Mouse (Mus musculus) T-helper 1 cell (primary cell): Measurements from ENCODE around the gene Def6.
"Not testable (repeated sequence)": the region's sequence is repeated elsewhere in the genome, so short reads cannot be mapped to it uniquely, and the experiment has no call there.

Experiments
- in situ Hi-C: fragments of 300-600 bp; cut with MboI, MseI; formaldehyde crosslinking; loops from one replicate; pipeline ENCODE4 v1.15.1; 2025; ENCODE audit warnings: high pct_unique_total_duplicates

Def6 gene

GRCm38 (mm10) chr17:28208314-28208612 is 685 bp downstream of the Def6 start:
- in situ Hi-C loops = no loop called here

GRCm38 (mm10) chr17:28209457-28210110 is 2.0 kb downstream of the Def6 start:
- in situ Hi-C loops = no loop called here

DNA sequence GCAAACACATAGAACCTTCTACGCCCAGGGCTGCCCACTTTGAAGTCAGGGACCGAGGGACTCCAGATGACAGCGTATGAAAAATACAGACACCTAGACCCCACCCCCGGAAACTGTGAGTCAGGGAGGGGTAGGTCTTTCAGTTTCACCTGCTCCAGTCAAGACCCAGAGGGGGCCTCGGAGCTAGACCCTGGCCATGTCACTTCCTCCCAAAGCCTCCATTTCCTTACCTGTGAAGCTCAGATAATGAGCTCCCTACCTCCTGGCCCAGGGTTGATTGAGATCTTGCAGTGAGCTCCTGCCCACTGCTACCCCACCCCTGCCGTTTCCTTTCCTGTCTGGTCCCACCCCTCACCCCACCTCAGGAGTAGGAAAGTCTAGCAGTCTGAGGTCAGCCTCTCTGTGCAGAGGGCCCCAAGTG is 4.4 kb downstream of the Def6 start:
- in situ Hi-C loops = no loop called here

DNA sequence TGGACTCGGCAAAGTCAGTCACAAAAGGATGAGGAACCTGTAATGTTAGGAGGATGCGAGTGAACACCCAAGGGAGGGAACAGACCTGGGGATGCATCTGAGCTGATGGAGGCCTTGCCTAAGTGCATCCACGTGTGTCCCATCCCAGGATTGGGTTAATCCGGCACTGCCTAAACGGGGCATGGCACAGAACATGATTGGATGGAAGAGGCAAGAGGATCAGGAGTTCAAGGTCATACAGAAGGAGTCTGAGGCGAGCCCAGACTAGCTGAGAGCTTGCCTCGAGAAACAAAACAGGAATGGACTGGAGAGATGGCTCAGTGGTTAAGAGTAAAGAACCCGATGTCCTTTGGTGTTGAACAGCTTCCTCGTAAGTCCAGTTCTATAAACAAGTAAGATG is 4.8 kb downstream of the Def6 start:
- in situ Hi-C loops = no loop called here

DNA sequence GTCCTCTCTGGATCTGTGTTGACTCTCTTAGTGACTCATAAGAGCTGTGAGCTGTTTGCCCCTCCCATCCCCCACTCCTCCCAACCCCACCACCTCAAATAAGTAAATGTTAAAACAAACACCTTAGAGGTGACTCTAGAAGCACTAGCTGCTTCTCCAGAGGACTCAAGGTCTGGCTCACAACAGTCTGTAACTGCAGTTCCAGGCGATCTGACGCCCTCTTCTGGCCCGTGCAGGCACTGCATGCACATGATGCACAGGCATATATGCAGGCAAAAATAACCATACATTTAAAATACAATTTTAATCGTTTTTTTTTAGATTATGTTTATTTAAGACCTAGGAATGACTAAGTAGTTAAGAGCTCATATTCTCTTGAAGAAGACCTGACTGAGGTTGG is 5.7 kb downstream of the Def6 start:
- in situ Hi-C loops = no loop called here

DNA sequence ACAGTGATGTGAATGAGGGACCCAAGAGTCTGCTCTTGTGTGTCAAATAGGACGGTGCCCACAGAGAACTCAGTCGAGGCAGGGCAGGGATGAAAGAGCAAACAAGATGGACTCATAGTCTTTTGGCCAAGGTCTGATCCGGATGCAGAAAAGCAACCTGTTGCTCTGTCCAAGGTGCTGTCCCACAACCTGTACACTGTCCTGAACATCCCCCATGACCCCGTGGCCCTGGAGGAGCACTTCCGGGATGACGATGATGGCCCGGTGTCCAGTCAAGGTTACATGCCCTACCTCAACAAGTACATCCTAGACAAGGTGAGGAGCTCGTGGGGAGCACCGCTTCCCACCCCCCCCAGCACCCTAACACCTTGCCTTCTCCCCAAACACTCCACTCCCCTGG is 9.2 kb downstream of the Def6 start:
- in situ Hi-C loops = no loop called here

GRCm38 (mm10) chr17:28217721-28218649 is 10.4 kb downstream of the Def6 start:
- in situ Hi-C loops = no loop called here

DNA sequence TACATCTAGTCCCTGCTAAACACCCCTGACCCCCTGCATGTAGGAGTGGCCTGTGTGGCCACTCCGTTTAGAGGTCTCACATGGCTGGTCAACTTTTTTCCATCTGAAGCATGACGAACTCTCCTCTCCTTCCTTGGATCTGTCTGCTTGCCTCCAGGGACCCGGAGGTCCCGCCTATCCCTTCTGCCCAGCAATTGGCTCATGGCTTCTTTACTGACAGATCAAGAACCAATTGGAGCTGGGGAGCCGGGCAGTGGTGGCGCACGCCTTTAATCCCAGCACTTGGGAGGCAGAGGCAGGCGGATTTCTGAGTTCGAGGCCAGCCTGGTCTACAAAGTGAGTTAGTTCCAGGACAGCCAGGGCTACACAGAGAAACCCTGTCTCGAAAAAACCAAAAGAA is 14.9 kb downstream of the Def6 start:
- in situ Hi-C loops = not testable (repeated sequence)

DNA sequence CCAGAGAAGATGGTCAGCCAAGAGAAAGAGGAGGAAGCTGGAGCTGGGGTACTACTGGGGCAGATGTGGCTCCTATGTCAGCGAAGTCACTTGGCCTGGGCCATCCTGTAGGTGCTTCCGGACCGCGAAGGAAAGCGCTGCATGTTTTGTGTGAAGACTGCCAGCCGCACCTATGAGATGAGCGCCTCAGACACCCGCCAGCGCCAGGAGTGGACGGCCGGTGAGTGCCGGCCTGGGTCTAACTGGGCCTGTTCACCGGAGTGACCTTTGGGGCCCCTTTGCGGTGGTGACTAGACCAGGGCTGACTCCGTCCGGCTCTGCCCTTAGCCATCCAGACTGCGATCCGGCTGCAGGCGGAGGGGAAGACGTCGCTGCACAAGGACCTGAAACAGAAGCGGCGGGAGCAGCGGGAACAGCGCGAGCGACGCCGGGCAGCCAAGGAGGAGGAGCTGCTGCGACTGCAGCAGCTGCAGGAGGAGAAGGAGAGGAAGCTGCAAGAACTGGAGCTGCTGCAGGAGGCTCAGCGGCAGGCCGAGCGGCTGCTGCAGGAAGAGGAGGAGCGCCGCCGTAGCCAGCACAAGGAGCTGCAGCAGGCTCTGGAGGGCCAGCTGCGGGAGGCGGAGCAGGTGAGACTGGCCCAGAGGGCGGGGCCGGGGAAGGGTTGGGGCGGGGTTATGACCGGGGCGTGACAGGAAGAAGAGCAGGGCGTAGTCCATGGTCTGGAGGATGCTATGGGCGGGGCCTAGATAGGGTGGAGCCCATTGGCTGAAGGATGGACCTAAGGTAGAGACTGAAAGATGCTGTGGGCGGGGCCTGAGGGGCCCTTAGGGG is 16.2 kb downstream of the Def6 start:
- in situ Hi-C loops = no loop called here

- in situ Hi-C loops = loop anchor here (5.0 kb wide), 1 partner anchor 93 kb away; no protein-coding TSS in a partner anchor
Observed at GRCm38 (mm10) chr17:28224615-28225014, 17.0 kb downstream of the Def6 start.

DNA sequence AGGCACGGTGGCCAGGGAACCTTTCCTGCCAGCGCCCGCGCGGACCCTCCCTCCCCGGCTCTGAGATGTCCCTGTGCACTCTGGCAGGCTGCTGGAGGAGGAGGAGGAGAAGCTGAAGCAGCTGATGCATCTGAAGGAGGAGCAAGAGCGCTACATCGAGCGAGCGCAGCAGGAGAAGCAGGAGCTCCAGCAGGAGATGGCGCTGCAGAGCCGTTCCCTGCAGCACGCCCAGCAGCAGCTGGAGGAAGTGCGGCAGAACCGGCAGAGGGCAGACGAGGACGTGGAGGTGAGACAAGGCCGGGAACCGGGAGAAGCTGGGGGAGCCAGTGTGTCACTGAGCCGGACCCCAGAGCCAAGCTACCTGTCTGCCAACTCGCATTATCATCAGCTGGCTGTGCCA is 18.4 kb downstream of the Def6 start:
- in situ Hi-C loops = loop anchor here (5.0 kb wide), 1 partner anchor 91 kb away; no protein-coding TSS in a partner anchor

- in situ Hi-C loops = no loop called here
Observed at GRCm38 (mm10) chr17:28230486-28230885, 22.9 kb downstream of the Def6 start.

DNA sequence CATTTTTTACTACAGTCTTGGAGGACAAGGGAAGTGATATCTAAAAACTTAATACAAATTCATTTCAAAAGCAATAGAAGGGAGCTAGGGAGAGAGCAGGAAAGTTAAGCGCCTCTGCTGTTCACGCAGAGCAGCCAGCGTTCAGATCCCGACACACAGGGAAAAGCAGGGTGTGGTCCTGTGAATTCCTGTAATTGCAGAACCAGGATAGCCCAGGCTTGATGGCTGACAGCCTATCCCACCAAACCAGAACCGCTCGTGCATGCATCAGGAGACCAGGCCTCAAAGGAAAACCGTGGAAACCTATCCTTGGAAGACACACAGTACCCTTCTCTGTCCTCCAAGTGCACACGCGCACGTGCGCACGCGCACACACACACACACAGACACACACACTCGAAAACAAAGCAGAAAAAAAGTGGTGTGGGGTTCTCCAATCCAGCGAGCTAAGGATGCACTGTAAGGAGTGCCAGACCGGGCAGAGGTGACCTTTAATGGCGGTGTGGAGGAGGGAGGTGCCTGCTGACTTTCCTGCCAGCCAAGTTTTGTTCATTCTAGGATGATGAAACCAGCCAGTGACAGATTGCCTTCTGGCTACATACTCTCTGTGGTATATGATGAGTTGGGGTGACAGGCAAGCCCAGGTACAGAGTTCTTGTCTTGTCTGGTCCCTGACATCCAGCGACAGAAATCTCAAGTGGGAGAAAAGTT is 23.6 kb downstream of the Def6 start:
- in situ Hi-C loops = no loop called here

GRCm38 (mm10) chr17:28232475-28233060 is 25.0 kb downstream of the Def6 start, which contains the start of gene Ppard:
TSS of gene Ppard (plus strand) at chr17:28232700.
- in situ Hi-C loops = no loop called here

- in situ Hi-C loops = no loop called here
Observed at GRCm38 (mm10) chr17:28233091-28233731, 25.6 kb downstream of the Def6 start.

- in situ Hi-C loops = no loop called here
Observed at GRCm38 (mm10) chr17:28234641-28235040, 27.1 kb downstream of the Def6 start.

- in situ Hi-C loops = no loop called here
Observed at GRCm38 (mm10) chr17:28235982-28236635, 28.5 kb downstream of the Def6 start.

DNA sequence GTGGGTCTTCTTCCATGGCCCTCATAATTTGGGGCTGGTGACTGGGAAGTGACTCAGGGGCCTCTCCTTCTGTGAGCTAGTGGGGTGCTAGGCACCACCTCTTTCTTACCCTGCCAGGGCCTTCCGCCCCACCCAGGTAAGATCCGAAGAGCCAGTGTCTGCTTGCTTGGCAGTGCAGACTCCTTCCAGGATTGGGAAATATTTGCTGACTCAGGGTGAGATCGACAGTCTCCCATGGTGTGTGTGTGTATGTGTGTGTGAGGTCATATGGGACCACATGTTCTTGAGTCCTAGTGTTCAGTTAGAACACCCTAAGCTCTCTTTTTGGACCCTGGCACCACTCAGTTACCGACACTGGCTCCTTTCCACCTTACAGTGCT is 29.0 kb downstream of the Def6 start:
- in situ Hi-C loops = no loop called here

GRCm38 (mm10) chr17:28237362-28237761 is 29.8 kb downstream of the Def6 start:
- in situ Hi-C loops = no loop called here

GRCm38 (mm10) chr17:28237874-28238273 is 30.3 kb downstream of the Def6 start:
- in situ Hi-C loops = no loop called here
